Mouse (Mus musculus) liver, embryonic 11.5 days (tissue): Measurements from ENCODE around the gene Krt36. TPM values are rescaled to one million over a fixed set of nuclear protein-coding genes. Genes with fewer than 3 reads are reported as not detected.

Experiments
- ATAC-seq: fragments of 200-750 bp; cut with Nextera tagmentation; replicated peaks from 2 replicates; pipeline ENCODE4 v1.8.0; 2017; ENCODE audit warnings: moderate number of reproducible peaks, mild to moderate bottlenecking, moderate TSS enrichment, moderate library complexity; ENCODE audit not compliant: low FRiP score
- DNase-seq: peaks from one replicate; pipeline ENCODE4 v3.0.0-alpha.2; 2017; ENCODE audit warnings: low spot score
- H3K27ac ChIP-seq: fragments of 300-500 bp; sonication (generic); 2 replicates; pipeline ENCODE4 v1.5.1; 2014; ENCODE audit warnings: mild to moderate bottlenecking, low read depth, low read length, control low read depth
- H3K27me3 ChIP-seq: fragments of 300-500 bp; sonication (generic); replicated peaks from 2 replicates; pipeline ENCODE4 v1.6.1; 2014; ENCODE audit warnings: low read length, mixed read lengths; ENCODE audit not compliant: control insufficient read depth, insufficient read depth
- H3K36me3 ChIP-seq: fragments of 300-500 bp; sonication (generic); 2 replicates; pipeline ENCODE4 v1.6.1; 2014; ENCODE audit warnings: mild to moderate bottlenecking, low read length, moderate library complexity, mixed read lengths; ENCODE audit not compliant: control insufficient read depth, insufficient read depth
- H3K4me1 ChIP-seq: fragments of 300-500 bp; sonication (generic); replicated peaks from 2 replicates; pipeline ENCODE4 v1.6.1; 2014; ENCODE audit warnings: low read length, mixed read lengths; ENCODE audit not compliant: control insufficient read depth, insufficient read depth
- H3K4me2 ChIP-seq: fragments of 300-500 bp; sonication (generic); 2 replicates; pipeline ENCODE4 v1.6.1; 2014; ENCODE audit warnings: mild to moderate bottlenecking, control low read depth, moderate library complexity
- H3K4me3 ChIP-seq: fragments of 300-500 bp; sonication (generic); 2 replicates; pipeline ENCODE4 v1.5.1; 2014; ENCODE audit warnings: low read depth, low read length, control low read depth
- H3K9ac ChIP-seq: fragments of 300-500 bp; sonication (generic); 2 replicates; pipeline ENCODE4 v1.6.1; 2014; ENCODE audit warnings: low read depth, low read length, control low read depth
- H3K9me3 ChIP-seq: fragments of 300-500 bp; sonication (generic); 2 replicates; pipeline ENCODE4 v1.6.1; 2016; ENCODE audit warnings: low read length, inconsistent platforms, mixed read lengths; ENCODE audit not compliant: control insufficient read depth
- WGBS: fragments of 180-500 bp; shearing (Covaris S2); extraction: QIAGEN DNeasy Blood & Tissue Kit; methylation state at CpG from one replicate; pipeline ENCODE4 v1.1.7; 2014; 5-methylcytosine and 5-hydroxymethylcytosine counted together
- polyA plus RNA-seq: library from polyadenylated mRNA; unstranded; fragments of >200 nt; fragmentation: Nextera tagmentation; extraction: Ambion mirVana; gene quantifications from 2 replicates; pipeline ENCODE4 v1.2.1, GENCODE M21; 2014

The Krt36 gene
- polyA plus RNA-seq, 1 experiment from 2014 or later: not detected

GRCm38 (mm10) chr11:100137693-100138092, 32.3 kb upstream of the Krt36 start:
- Histone ChIP-seq H3K4me1 (no peaks in the 10 kb centered on the region), H3K4me3 (no peak overlapping the region), H3K36me3 (no peaks in the 10 kb centered on the region), H3K27me3 (no peaks in the 10 kb centered on the region), H3K9ac (no peak overlapping the region), H3K4me2 (no peak overlapping the region), H3K27ac (no peak overlapping the region), H3K9me3 (no peaks in the 10 kb centered on the region)
- ATAC-seq (no peak), DNase-seq (no peak)
- WGBS: 56% methylated on average over 5 of the region's 5 CpGs

GRCm38 (mm10) chr11:100136559-100136958, 31.1 kb upstream of the Krt36 start:
- no peak for DNase-seq

GRCm38 (mm10) chr11:100135731-100136130, 30.3 kb upstream of the Krt36 start, which contains the start of gene Krt15:
Krt15 (minus strand) TSS chr11:100135928.
- ATAC-seq: no peak
- Histone ChIP-seq H3K4me1 (no peaks in the 10 kb centered on the region), H3K4me2 (no peak within 1 kb of the TSS), H3K27ac (no peak within 1 kb of the TSS), H3K27me3 (no peaks in the 10 kb centered on the region), H3K9me3 (no peaks in the 10 kb centered on the region), H3K9ac (no peak within 1 kb of the TSS), H3K4me3 (no peak within 1 kb of the TSS), H3K36me3 (no peaks in the 10 kb centered on the region)
- WGBS: 60% methylated on average over 7 of the region's 7 CpGs
- DNase-seq: no peak

More at GRCm38 (mm10) chr11:100136559-100136958, 31.1 kb upstream of the Krt36 start:
- Histone ChIP-seq H3K27me3 (no peaks in the 10 kb centered on the region), H3K4me3 (no peak overlapping the region), H3K36me3 (no peaks in the 10 kb centered on the region), H3K9ac (no peak overlapping the region), H3K9me3 (no peaks in the 10 kb centered on the region), H3K4me1 (no peaks in the 10 kb centered on the region), H3K4me2 (no peak overlapping the region), H3K27ac (no peak overlapping the region)
- 17% methylated on average over 5 of the region's 5 CpGs for WGBS
- no peak for ATAC-seq

- no peak overlapping the region for H3K4me3 ChIP-seq
- DNase-seq: no peak
- H3K27ac ChIP-seq: no peak overlapping the region
- ATAC-seq: no peak
- H3K9me3 ChIP-seq: no peaks in the 10 kb centered on the region
- 64% methylated on average over 7 of the region's 7 CpGs for WGBS
- 0 out of 2 replicates have a peak, but pooled peaks cover 2% of the 10 kb centered on the region for H3K4me1 ChIP-seq
- H3K27me3 ChIP-seq: no peaks in the 10 kb centered on the region
- no peaks in the 10 kb centered on the region for H3K36me3 ChIP-seq
- no peak overlapping the region for H3K9ac ChIP-seq
- H3K4me2 ChIP-seq: no peak overlapping the region
Observed at GRCm38 (mm10) chr11:100124901-100125300, 19.5 kb upstream of the Krt36 start.

- Histone ChIP-seq H3K27me3 (no peaks in the 10 kb centered on the region), H3K4me1 (0 out of 2 replicates have a peak, but pooled peaks cover 2% of the 10 kb centered on the region), H3K4me2 (no peak within 1 kb of the TSS), H3K9ac (no peak within 1 kb of the TSS), H3K4me3 (no peak within 1 kb of the TSS), H3K9me3 (no peaks in the 10 kb centered on the region), H3K27ac (no peak within 1 kb of the TSS), H3K36me3 (no peaks in the 10 kb centered on the region)
- ATAC-seq (no peak), DNase-seq (no peak)
- 72% methylated on average over 3 of the region's 3 CpGs for WGBS
Observed at GRCm38 (mm10) chr11:100121466-100121865, 16.0 kb upstream of the Krt36 start, which contains the start of gene Krt13. Krt13 (minus strand) TSS chr11:100121566.

- no peak for DNase-seq
- Histone ChIP-seq H3K9me3 (no peaks in the 10 kb centered on the region), H3K36me3 (no peaks in the 10 kb centered on the region), H3K27me3 (no peaks in the 10 kb centered on the region), H3K27ac (no peak overlapping the region), H3K9ac (no peak overlapping the region), H3K4me1 (no peaks in the 10 kb centered on the region), H3K4me3 (no peak overlapping the region), H3K4me2 (no peak overlapping the region)
- WGBS: 79% methylated on average over 5 of the region's 5 CpGs
- no peak for ATAC-seq
Observed at GRCm38 (mm10) chr11:100120331-100120730, 14.9 kb upstream of the Krt36 start.

GRCm38 (mm10) chr11:100113742-100114029, 8.3 kb upstream of the Krt36 start:
- Histone ChIP-seq H3K4me3 (no peak overlapping the region), H3K27me3 (no peaks in the 10 kb centered on the region), H3K9me3 (no peaks in the 10 kb centered on the region), H3K4me2 (no peak overlapping the region), H3K36me3 (no peaks in the 10 kb centered on the region), H3K27ac (no peak overlapping the region), H3K9ac (no peak overlapping the region), H3K4me1 (no peaks in the 10 kb centered on the region)
- 88% methylated on average over 2 of the region's 2 CpGs for WGBS
- ATAC-seq (no peak), DNase-seq (no peak)

GRCm38 (mm10) chr11:100112935-100113741, 7.7 kb upstream of the Krt36 start:
- no peak for DNase-seq
- H3K9ac ChIP-seq: no peak overlapping the region
- no peak for ATAC-seq
- H3K27me3 ChIP-seq: no peaks in the 10 kb centered on the region
- no peak overlapping the region for H3K4me2 ChIP-seq
- no peak overlapping the region for H3K4me3 ChIP-seq
- 75% methylated on average over 11 of the region's 11 CpGs for WGBS
- no peak overlapping the region for H3K27ac ChIP-seq
- H3K9me3 ChIP-seq: no peaks in the 10 kb centered on the region
- H3K4me1 ChIP-seq: no peaks in the 10 kb centered on the region
- H3K36me3 ChIP-seq: no peaks in the 10 kb centered on the region
